Mouse (Mus musculus): ENCODE measurements at regions not wholly inside any gene's neighbourhood (a gene's known extent, or its start where the extent isn't known, plus 50 kb on each side); places are given as distances from the start of the nearest gene placed in this dataset.

DNA sequence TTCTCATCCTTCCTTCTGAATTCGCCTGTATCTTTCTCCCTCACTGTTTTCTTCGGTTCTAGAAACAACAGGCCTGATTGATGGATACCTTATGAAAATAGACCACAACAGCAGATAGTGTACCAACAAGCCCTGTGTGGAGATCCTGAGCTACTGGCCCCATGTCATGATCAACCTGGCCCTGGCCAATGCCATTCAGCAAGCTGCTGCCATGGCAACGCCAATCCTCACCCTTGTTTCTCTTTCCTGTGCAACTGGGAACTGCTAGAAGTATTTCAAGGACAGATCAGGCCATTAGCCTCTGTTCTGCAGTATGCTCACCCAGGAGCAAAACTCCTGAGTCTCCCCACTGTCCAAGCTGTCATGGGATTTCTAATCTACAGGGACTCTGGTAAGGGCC is 119.2 kb downstream of the Gxylt1 start:
- no peak for TF ChIP-seq CTCF (IDR thresholded peaks at IDR 0.05; ENCODE audit: low read depth)
- no peak for TF ChIP-seq EP300 (optimal IDR thresholded peaks at IDR 0.05)
